Mouse (Mus musculus): Measurements from ENCODE around the gene Prickle1. TPM values are rescaled to one million over a fixed set of nuclear protein-coding genes. Genes with fewer than 3 reads are reported as not detected.

Gene Prickle1
- 24.6 and 27.9 TPM in 2 replicates for polyA plus RNA-seq (2016; fragmentation: Nextera tagmentation; extraction: Ambion mirVana)

GRCm38 (mm10) chr15:93595746-93596145, at the start of gene Prickle1:
Prickle1 (minus strand) TSS chr15:93595891.
- Histone ChIP-seq H3K4me3 (peak within 1 kb of the TSS; percentile 90), H3K9me3 (replicated peaks) (no peaks in the 10 kb centered on the region), H3K36me3 (no peaks in the 10 kb centered on the region), H3K9ac (peak within 1 kb of the TSS; percentile 88), H3K27me3 (no peaks in the 10 kb centered on the region), H3K4me1 (peaks cover 25% of the 10 kb centered on the region), H3K4me2 (replicated peaks) (peak within 1 kb of the TSS; percentile 90), H3K27ac (peak within 1 kb of the TSS; percentile 94)
- ATAC-seq (ENCODE audit: low FRiP score): peak; percentile 91
- WGBS: 1% methylated on average over 39 of the region's 60 CpGs

DNA sequence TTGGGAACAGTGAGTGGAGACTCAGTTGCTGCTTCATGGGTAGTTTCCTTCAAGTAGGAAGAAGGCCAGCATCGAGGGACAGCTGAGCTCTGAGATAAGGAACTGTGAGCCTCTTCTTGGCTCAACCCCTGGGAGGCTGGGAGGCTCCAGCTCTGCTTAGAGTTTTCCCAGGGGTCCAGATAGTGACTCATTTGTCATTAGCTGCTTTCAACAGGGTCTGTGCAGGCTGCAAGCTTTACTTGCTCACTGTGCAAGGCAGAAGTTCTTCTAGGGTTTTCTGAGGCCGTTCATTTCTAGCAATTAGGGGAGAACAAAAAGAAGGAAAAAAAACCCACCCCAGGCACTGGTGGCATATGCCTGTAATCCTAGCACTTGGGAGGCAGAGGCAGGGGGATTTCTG, 44.5 kb upstream of the Prickle1 start:
- Histone ChIP-seq H3K27ac (no peak overlapping the region), H3K4me1 (no peaks in the 10 kb centered on the region), H3K4me3 (no peak overlapping the region), H3K36me3 (no peaks in the 10 kb centered on the region), H3K27me3 (no peaks in the 10 kb centered on the region), H3K9me3 (replicated peaks) (no peaks in the 10 kb centered on the region), H3K4me2 (replicated peaks) (no peak overlapping the region), H3K9ac (no peak overlapping the region)
- no peak for ATAC-seq (ENCODE audit: low FRiP score)
- 89% methylated on average over 2 of the region's 2 CpGs for WGBS

DNA sequence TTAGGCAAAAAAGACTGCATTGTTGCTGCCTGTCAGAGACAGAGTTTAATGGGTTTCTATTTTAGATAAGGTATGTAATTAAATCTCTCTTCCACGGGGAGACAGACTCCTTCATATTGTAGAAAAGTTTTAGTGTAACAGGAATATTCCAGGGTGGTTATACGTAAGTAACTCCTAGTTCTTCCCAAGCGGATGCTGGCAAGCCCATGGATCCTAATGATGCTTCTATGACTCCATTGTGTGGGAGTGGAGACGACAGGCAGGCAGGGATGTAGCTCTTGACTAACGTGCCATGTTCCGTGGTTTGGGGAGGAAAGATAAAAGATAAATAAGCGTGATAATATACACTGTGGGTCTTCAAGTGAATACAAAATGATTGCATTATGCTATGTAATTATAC, 41.3 kb upstream of the Prickle1 start:
- Histone ChIP-seq H3K4me2 (replicated peaks) (no peak overlapping the region), H3K36me3 (no peaks in the 10 kb centered on the region), H3K27ac (no peak overlapping the region), H3K9ac (no peak overlapping the region), H3K9me3 (replicated peaks) (no peaks in the 10 kb centered on the region), H3K27me3 (no peaks in the 10 kb centered on the region), H3K4me1 (no peaks in the 10 kb centered on the region), H3K4me3 (no peak overlapping the region)
- 77% methylated on average over 7 of the region's 7 CpGs for WGBS
- no peak for ATAC-seq (ENCODE audit: low FRiP score)

DNA sequence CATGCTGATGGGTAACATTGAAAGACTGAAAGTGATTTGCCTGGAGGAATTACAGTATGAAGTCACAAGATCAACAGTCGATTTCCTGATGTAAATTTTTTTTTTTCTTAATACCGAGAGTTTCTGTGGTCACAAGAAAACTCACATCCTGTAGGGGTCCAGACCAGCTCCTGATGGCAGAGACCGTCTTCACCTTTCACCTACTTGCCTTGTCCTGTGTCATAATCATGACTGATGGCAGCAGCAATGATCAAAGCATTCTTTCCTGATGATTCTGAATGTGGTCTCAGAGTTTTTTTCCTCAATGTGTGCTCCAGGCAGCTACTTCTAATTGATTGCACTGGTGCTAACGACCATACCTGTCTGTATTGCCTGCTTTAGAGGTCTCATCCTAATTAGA, 39.9 kb upstream of the Prickle1 start:
- Histone ChIP-seq H3K4me2 (replicated peaks) (no peak overlapping the region), H3K9ac (no peak overlapping the region)
- 62% methylated on average over 4 of the region's 4 CpGs for WGBS

GRCm38 (mm10) chr15:93634536-93634935, 38.8 kb upstream of the Prickle1 start:
- H3K4me2 ChIP-seq (replicated peaks): no peak overlapping the region
- no peak overlapping the region for H3K27ac ChIP-seq
- no peak overlapping the region for H3K4me3 ChIP-seq
- no peaks in the 10 kb centered on the region for H3K36me3 ChIP-seq
- 73% methylated on average over 5 of the region's 5 CpGs for WGBS
- no peak overlapping the region for H3K9ac ChIP-seq
- no peak for ATAC-seq (ENCODE audit: low FRiP score)
- no peaks in the 10 kb centered on the region for H3K27me3 ChIP-seq
- no peaks in the 10 kb centered on the region for H3K4me1 ChIP-seq
- H3K9me3 ChIP-seq (replicated peaks): no peaks in the 10 kb centered on the region

More for the DNA sequence above, 39.9 kb upstream of the Prickle1 start:
- no peaks in the 10 kb centered on the region for H3K36me3 ChIP-seq
- no peaks in the 10 kb centered on the region for H3K4me1 ChIP-seq
- H3K27ac ChIP-seq: no peak overlapping the region
- H3K4me3 ChIP-seq: no peak overlapping the region
- no peaks in the 10 kb centered on the region for H3K27me3 ChIP-seq
- no peaks in the 10 kb centered on the region for H3K9me3 ChIP-seq (replicated peaks)
- ATAC-seq (ENCODE audit: low FRiP score): no peak

DNA sequence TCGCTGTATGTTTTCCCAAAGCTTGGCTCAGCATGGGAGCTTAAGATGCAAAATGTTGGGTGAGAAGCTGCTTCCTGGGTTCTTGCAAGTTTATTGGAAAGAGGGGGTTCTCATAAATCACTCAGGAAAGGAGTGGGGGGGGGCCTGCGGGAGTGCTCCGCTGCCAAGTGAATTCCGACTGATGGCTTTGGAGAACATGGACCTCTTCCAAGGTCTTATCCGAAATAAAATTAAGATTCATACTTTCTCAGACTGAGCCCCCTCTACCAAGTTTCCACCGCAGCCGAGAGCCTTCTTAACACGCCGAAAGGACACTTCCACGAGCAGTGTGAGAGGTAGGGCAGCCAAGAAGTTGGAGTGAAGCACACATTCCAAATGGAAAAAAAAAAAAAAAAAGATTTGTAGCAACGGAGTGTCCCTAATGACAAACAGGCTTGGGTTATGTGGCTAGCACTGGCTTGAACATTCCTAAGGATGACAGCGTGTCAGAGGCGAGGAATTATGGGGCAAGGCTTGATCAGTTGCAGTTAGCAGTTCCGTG, 34.4 kb upstream of the Prickle1 start:
- H3K4me1 ChIP-seq: no peaks in the 10 kb centered on the region
- no peaks in the 10 kb centered on the region for H3K36me3 ChIP-seq
- H3K9me3 ChIP-seq (replicated peaks): no peaks in the 10 kb centered on the region
- no peak for ATAC-seq (ENCODE audit: low FRiP score)
- H3K9ac ChIP-seq: no peak overlapping the region
- no peaks in the 10 kb centered on the region for H3K27me3 ChIP-seq
- H3K4me2 ChIP-seq (replicated peaks): no peak overlapping the region
- WGBS: 84% methylated on average over 14 of the region's 14 CpGs
- no peak overlapping the region for H3K4me3 ChIP-seq
- no peak overlapping the region for H3K27ac ChIP-seq

DNA sequence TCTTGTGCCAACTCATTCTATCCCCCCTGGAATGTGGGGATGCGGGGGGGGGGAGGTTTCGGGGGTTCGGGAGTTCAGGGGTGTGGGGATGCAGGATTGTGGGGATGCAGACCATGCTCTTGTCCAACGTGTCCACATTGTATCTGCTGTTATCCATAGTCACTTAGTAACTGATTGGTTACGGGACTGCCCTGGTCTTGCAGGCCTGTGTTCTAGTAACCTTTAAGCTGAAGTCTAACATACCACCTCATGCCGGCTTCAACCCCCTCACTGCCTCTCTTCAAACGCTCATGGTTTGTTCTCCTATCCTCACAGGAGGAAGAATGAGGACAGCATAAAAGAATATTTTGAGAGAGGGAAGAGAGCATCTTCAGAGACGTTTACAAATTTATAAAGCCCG, 33.5 kb upstream of the Prickle1 start:
- no peaks in the 10 kb centered on the region for H3K27me3 ChIP-seq
- no peaks in the 10 kb centered on the region for H3K4me1 ChIP-seq
- H3K4me2 ChIP-seq (replicated peaks): no peak overlapping the region
- H3K9me3 ChIP-seq (replicated peaks): no peaks in the 10 kb centered on the region
- 93% methylated on average over 9 of the region's 9 CpGs for WGBS
- H3K27ac ChIP-seq: no peak overlapping the region
- no peak overlapping the region for H3K9ac ChIP-seq
- ATAC-seq (ENCODE audit: low FRiP score): no peak
- no peak overlapping the region for H3K4me3 ChIP-seq
- no peaks in the 10 kb centered on the region for H3K36me3 ChIP-seq

DNA sequence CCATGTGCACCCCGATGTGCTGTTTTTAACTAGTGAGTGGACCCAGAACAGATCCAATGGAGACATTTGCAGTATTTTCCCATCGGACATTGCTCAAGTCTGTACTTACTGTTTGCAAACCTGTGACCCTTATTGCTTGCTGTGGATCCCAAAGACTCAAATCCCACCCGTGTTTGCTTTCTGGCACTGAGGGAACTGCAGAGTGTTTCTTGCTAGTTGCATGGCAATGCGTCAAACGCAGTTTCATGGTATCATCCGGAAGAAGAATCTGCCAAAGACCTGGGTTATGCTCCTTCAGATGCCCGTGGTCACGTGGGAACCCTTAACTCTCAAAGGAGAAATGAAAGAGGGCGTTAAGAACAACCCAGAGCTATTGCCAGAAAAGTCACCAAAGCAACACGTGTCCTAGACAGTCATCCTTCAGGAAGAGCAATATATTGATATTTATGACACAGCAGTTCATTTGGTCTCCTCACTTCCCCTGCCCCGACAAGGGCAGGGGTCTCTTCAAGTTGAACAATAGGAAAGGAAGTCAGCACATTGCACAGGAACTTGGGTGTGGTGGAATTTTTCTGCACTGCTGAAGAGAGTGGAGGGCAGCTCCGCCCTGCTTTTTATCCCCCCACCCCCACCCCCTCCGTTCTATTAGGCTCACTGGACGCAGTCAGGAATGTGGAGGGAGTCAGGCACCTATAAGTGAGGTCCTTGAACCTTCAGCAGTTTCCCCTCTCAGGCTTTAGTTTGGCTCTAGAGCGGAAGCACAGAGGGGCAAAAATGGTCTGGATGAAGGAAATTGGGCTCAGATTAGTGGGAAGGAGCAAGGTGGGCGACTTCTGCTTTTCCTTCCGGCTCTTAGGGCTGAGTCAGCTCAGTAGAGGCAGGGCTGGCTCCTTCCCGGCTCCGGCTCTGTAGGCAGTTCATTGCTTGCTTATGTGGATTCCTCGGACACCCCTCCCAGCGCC, 32.4 kb upstream of the Prickle1 start:
- Histone ChIP-seq H3K4me2 (replicated peaks) (no peak overlapping the region), H3K36me3 (no peaks in the 10 kb centered on the region), H3K27ac (no peak overlapping the region), H3K4me1 (no peaks in the 10 kb centered on the region), H3K9me3 (replicated peaks) (no peaks in the 10 kb centered on the region), H3K9ac (no peak overlapping the region), H3K27me3 (no peaks in the 10 kb centered on the region), H3K4me3 (no peak overlapping the region)
- WGBS: 76% methylated on average over 21 of the region's 21 CpGs
- no peak for ATAC-seq (ENCODE audit: low FRiP score)

DNA sequence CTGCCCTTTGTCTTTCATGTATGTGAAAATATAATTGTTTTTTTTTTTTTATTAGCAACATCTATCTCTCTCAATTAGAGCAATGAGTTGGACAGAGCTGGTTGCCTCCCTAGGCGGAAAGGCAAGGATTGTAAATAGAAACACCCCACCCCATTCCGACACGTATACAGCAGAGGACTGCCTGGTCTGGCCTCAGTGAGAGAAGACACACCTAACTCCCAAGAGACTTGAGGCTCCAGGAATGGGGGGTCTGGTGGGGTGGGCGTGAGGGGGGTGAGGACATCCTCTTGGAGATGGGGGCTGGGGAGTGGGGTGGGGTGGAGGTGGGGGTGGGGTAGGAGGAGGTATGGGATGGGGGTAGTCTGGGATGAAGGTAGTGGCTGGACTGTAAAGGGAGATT, 23.9 kb upstream of the Prickle1 start:
- Histone ChIP-seq H3K4me2 (replicated peaks) (no peak overlapping the region), H3K36me3 (no peaks in the 10 kb centered on the region), H3K4me3 (no peak overlapping the region), H3K4me1 (no peaks in the 10 kb centered on the region), H3K27ac (no peak overlapping the region), H3K27me3 (no peaks in the 10 kb centered on the region), H3K9me3 (replicated peaks) (no peaks in the 10 kb centered on the region), H3K9ac (no peak overlapping the region)
- no peak for ATAC-seq (ENCODE audit: low FRiP score)
- 78% methylated on average over 4 of the region's 4 CpGs for WGBS

DNA sequence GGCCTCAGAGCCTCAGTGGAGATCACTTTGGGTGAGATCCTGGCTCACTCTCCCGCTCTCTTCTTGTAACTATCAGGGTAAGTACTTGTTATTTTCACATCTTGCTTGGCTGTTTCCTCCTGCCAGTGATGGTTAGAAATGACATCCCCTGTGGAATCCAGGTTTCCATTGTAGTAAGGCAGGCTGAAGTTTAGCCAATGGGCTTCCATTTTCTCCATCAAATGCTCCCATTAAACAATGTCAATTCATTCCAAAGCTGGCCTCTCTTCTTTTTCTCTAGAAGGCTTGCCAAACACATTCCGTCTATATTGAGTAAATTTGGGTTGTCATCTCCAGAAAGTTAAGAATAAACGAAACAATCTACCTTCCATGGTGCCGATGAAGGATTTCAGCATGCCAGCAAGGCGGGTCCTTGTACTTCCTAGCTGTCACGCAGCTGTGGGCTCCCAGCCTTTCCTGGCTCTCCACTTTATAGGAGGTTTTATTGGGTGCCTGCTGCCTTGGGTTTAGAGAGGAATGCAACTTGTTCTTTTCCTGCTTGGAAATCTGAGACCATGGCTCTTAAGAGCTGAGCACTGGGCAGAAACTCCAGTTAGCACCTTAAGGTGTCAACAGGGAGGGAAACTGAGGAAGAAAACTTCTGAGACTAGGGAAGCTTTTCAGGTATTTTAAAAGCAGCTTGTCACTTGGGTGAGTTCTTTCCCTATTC, 22.9 kb upstream of the Prickle1 start:
- Histone ChIP-seq H3K4me2 (replicated peaks) (no peak overlapping the region), H3K36me3 (no peaks in the 10 kb centered on the region), H3K4me1 (0 out of 2 replicates have a peak, but pooled peaks cover 2% of the 10 kb centered on the region), H3K27ac (no peak overlapping the region), H3K9me3 (replicated peaks) (no peaks in the 10 kb centered on the region), H3K4me3 (no peak overlapping the region), H3K9ac (no peak overlapping the region), H3K27me3 (no peaks in the 10 kb centered on the region)
- WGBS: 86% methylated on average over 6 of the region's 6 CpGs
- no peak for ATAC-seq (ENCODE audit: low FRiP score)

- H3K9me3 ChIP-seq (replicated peaks): no peaks in the 10 kb centered on the region
- 90% methylated on average over 4 of the region's 4 CpGs for WGBS
- ATAC-seq (ENCODE audit: low FRiP score): no peak
- H3K27me3 ChIP-seq: no peaks in the 10 kb centered on the region
- H3K4me1 ChIP-seq: 0 out of 2 replicates have a peak, but pooled peaks cover 2% of the 10 kb centered on the region
- H3K36me3 ChIP-seq: no peaks in the 10 kb centered on the region
- H3K27ac ChIP-seq: no peak overlapping the region
- H3K4me3 ChIP-seq: no peak overlapping the region
- H3K9ac ChIP-seq: no peak overlapping the region
- no peak overlapping the region for H3K4me2 ChIP-seq (replicated peaks)
Observed at GRCm38 (mm10) chr15:93616277-93616676, 20.6 kb upstream of the Prickle1 start.

GRCm38 (mm10) chr15:93615031-93615430, 19.3 kb upstream of the Prickle1 start:
- Histone ChIP-seq H3K36me3 (no peaks in the 10 kb centered on the region), H3K27ac (no peak overlapping the region), H3K4me3 (no peak overlapping the region), H3K4me1 (0 out of 2 replicates have a peak, but pooled peaks cover 2% of the 10 kb centered on the region), H3K4me2 (replicated peaks) (no peak overlapping the region), H3K27me3 (no peaks in the 10 kb centered on the region), H3K9me3 (replicated peaks) (no peaks in the 10 kb centered on the region), H3K9ac (no peak overlapping the region)
- no peak for ATAC-seq (ENCODE audit: low FRiP score)
- 73% methylated on average over 3 of the region's 3 CpGs for WGBS

Data from hindbrain, embryonic 12.5 days (tissue).